Mouse (Mus musculus) A20 (cell line): ENCODE results near the gene Myo1e.
"Not testable (repeated sequence)": the region's sequence is repeated elsewhere in the genome, so short reads cannot be mapped to it uniquely, and the experiment has no call there.

ENCODE experiments used
- DNase-seq: peaks from one replicate; pipeline ENCODE4 v3.0.0-alpha.2; 2011; ENCODE audit warnings: low read depth, low spot score

Gene Myo1e

DNA sequence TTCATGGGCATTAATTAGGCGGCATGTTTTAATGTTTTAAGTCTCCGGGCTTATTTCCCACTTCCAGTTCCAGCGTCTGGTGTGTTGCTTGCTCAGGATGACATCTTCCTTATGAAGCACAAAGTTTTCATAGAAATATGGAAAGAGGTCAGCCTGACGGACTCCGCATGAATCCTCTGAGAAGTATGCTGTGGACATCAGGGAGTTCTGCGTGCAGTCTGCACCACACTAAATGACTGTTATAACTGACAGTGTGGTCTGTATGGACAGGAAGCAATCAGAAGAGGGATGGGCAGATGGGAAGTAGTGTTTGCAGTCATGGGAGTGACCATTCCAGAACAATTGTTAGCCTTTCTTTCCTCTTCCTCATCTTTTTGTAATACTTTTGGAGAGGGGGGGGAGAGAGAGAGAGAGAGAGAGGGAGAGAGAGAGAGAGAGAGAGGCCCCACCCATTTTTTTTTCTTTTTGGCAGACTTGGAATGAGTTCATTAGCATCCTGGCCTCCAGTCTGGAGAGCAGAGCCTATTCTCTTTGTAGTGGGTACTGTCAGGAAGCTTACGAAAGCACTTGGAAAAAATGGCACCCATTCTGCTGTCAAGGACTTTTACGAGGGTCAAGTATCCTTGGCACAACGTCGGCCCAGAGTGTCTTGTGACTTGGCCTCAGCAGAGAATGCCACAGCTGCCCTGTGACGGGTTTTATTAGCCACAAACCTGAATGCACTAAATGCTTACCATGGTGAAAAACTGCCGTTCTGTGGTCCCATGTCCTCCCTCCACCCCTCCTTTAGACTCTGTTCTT is 42.9 kb downstream of the Myo1e start:
- no peak for DNase-seq

DNA sequence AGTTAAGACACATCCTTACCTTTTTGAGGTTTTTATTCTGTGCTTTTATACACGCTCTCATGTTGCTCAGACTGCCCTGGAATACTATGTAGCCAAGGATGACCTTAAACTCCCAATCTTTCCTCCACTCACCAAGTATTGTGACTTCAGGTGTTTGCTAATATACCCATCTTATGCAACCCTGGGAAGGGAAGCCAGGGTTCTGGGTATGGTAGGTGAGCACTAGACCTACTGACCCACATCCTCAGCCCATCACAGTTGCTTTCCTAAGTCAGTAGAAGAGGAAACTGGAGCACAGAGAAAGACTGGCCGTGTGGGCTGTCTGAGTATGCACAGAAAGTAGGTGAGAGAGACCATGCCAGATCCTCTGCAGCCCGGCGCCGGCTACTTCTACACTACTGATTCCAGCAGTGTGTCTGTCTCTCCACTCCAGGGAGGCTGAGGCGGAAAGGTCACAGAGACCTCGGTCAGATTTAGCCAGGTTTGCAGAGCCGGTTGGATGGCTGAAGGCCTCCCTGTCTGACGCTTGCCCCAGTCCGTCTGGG is 44.4 kb downstream of the Myo1e start:
- no peak for DNase-seq

- DNase-seq: peak; percentile 71
Measured at GRCm38 (mm10) chr9:70253016-70253415, 45.9 kb downstream of the Myo1e start.

DNA sequence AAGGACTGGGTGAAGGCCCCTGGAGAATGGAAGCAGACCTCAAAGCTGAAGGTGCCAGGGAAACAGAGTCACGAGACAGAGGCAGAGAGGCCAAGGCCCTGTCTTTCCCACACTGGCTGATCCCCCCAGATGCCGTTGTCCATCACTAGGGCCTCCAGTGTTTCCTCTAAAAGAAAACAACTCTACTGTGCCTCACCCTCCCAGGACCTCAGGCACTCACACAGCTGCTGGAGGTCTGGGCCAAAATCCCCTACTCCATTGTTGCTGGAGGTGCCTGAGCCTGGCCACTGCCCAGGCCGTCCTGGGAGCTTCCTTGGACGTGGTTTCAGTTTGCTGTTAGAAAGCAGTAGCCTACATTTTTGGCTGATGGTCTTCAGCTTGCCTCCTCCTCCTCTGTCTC is 47.9 kb downstream of the Myo1e start:
- no peak for DNase-seq

- not testable (repeated sequence) for DNase-seq
Measured at GRCm38 (mm10) chr9:70256027-70256426, 48.9 kb downstream of the Myo1e start.

GRCm38 (mm10) chr9:70257289-70258101 is 50.3 kb downstream of the Myo1e start:
- DNase-seq: no peak

DNA sequence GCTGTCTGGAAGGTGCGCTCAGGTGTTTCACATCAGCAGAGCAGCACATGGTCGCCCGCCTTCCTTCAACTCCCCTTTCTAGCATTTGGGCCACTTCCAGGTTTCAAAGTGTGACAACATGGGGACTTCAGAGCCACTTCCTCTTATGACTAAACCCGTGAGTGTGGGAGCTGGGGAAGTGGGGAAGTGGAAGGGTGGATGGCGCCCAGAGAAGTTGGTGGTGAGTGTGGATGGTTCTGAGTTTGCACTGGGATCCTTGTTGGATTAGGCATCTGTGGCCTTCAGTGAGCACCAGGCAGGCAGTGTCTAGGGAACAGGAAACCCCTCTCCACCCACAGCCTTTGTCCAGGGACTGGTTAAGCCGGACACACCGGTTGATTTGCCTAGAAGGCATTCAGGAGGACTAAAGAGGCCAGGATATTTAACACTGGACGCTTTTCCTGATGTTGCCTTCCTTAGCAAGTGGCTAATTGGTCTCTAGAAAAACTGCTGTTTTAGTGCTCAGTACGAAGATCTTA is 53.2 kb downstream of the Myo1e start:
- DNase-seq: peak; percentile 58

DNA sequence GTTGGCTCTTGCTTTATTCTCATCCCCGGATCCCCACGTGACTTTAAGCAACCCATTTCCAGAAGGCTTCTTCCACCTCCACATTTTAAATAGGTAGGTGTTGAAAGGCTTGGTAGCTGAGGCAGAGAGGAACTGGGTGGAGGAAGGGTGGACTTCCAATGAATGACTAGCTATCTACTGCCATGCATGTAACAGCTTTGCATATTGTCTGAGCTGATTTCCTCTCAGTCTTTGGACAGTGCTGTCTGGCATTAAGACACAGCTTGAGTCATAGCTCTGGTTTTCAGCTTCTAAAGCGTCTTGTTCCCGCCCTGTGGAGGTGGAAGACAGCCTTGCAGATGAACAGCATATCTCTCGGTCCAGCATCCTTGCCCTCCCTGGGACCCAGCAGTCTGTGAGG is 54.5 kb downstream of the Myo1e start:
- DNase-seq: no peak

DNA sequence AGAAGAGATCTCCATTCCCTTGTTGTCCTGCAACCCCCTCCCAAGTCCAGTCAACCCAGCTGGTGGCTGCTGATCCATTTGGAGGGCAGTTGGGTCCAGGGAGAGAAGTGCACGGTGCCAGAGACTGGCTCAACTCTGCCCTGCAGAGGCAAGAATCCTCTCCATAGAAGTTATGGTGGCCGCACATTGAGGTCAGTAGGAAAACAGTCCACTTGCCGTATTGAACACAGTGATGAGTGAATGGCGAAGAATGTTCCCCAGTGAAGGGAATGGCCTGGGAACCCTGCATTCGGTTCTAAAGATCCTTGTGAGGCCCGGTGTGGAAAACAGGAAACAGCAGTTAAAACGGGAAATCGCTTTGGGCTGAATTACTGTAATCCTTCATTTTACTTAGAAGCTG is 56.0 kb downstream of the Myo1e start:
- no peak for DNase-seq

DNA sequence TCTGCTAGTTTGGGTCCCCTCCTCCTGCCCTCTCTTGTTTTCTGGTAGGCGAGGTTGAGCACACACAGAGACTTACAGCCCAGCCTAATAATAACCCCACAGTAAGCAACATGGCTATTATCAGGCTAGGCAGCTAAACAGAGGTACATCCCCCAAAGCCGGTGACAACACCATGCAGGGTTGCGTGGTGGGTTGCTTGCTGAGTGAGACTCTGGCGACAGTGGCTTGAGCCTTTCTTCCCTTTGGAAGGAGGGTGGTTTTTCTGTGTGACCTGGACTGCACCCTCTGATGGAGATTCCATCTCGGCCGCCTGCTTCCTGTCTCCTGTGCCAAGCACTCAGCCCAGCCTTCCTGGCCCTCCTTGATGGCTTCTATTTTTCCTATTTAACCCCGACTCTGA is 56.6 kb downstream of the Myo1e start:
- DNase-seq: no peak

DNA sequence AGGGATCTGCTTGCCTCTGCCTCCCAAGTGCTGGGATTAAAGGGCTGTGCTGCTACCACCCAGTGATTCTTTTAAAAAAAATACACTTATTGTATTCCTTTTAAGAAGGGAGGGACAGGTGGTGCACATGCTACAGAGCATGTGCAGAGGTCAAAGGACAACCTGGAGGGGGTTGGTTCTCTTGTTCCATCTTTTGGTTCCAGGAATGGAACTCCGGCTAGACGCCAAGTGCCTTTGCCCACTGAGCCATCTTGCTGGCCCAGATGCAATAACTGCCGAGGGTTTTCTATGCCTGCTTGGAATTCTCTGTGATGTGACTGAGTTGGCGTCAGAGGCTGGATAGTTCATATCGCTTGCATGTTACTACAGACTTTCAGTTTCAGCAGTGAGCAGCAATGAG is 58.4 kb downstream of the Myo1e start:
- DNase-seq: no peak

DNA sequence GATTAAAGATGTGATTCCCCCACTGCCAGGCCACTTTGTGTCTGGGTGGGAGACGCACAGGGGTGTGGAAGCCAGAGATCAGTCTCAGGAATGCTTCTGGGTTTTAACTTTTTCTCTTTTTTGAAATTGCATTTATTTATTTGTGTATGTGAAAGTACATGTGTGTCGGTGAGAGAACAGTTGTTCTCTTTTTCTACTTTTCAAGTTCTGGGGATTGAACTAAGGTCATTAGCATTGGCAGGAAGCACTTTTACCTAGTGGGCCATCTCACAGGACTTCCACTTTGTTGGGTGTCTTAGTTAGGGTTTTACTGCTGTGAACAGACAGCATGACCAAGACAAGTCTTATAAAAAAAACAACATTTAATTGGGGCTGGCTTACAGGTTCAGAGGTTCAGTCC is 59.0 kb downstream of the Myo1e start:
- no peak for DNase-seq

GRCm38 (mm10) chr9:70267108-70267507 is 60.0 kb downstream of the Myo1e start:
- no peak for DNase-seq

DNA sequence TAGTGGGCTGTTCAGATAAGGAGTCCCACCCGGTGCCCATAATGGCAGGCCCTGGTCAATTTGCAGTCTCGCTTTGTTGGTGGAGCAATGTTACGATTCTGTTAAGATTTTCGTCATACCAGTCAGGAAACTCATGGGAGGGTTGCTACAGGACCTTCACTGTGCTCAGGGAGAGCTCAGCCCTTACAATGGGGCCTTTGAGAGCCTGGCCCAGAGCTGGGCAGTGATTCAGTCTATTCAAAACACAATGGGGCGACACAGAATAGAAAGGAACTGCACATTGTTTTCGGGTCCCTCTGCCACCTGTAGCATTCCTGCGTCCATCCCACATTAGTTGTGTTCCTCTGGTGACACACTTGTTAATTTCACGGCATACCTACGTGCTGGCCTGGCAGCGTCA is 62.2 kb downstream of the Myo1e start:
- no peak for DNase-seq

GRCm38 (mm10) chr9:70270468-70270867 is 63.3 kb downstream of the Myo1e start:
- DNase-seq: no peak

DNA sequence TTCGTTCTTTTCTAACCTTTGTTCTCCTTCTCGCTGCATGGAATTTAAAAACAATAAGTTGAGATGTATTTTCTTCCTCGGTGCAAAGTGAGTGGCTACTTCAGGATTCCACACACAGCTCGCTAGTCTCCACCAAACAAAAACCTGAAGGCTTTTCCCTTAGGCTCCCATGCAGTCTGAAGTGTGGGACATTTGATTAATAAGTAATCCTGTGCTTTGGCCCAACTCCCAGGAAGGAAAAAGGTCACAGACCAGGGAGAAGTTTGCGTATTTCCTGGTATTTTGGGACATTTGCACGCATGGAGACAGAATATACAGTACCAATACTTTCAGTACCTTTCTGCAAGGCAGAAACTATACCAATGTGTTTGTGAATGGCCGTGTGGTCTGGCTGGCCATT is 64.0 kb downstream of the Myo1e start:
- no peak for DNase-seq

GRCm38 (mm10) chr9:70271631-70272030 is 64.5 kb downstream of the Myo1e start:
- DNase-seq: no peak

DNA sequence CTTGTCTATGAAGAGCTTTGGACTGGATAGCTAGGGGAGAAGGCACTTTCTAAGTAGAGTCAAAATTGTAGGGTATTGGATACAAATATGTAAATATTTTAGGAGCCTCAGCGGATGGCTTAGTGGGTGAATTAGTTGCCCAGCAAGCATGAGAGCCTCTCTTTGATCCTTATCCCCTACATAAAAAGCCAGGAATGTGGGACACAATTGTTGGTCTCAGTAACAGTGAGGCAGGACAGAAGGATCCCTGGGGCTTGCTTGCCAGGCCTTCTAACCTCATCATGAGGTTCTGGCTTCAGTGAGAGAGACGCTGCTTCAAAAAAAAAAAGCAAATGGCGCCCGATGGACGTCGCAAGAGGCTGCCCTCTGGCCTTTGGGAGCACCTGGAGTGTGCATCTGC is 66.9 kb downstream of the Myo1e start:
- DNase-seq: no peak

- DNase-seq: no peak
Measured at GRCm38 (mm10) chr9:70274476-70274875, 67.3 kb downstream of the Myo1e start.

GRCm38 (mm10) chr9:70274887-70275555 is 67.9 kb downstream of the Myo1e start:
- no peak for DNase-seq

GRCm38 (mm10) chr9:70277076-70277475 is 69.9 kb downstream of the Myo1e start:
- DNase-seq: no peak

DNA sequence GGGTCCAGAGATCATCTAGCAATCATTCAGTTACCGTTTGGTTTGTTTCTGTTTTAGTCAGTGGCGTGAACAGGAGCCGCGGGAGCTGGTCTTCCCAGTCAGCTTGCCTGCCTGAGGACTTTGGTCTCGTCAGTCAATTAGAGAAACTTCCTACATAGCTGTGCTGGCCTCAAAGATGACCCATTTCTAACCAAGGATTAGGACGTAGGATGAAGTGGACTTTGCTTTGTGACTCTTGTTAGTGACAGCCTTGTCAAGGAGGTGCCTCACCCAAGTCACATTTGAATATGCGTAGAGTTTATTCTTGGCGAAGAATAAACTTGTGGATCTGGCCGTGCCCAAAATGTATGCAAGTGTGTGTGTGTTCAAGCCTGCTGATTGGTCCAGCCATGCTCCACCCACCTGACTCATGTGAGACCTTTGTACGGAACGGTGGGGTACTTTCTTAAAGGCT is 70.4 kb downstream of the Myo1e start:
- no peak for DNase-seq
